Mouse (Mus musculus): ENCODE data around the gene Ube2e2. TPM values are rescaled to one million over a fixed set of nuclear protein-coding genes. Genes with fewer than 3 reads are reported as not detected.

Ube2e2 gene
- total and polyA plus RNA-seq, 3 experiments = not detected

DNA sequence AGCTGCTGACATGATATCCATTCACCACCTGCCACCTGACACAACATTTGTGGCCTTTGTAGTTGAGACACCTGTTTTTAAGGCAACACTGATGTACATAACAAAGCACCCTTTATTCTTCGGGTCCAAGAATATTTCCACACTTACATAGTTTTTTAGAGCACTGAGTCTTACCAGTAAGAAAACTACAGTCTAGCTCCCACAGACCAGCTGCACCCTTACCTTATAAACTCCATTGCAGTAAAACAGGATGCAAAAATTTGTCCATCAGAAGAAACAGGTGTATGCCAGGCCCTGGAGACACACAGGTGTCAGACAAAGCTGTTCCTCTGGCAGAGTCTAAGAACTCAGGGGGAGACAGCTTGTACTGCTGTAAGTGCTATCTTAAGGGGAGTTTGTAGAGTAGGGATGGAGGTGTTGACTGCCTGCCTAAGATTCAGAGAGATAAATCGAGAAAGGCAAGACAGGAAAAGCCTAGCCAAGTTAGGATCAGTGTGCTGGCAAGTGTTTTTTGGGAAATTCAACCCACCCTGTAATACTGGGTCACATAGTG lies 244.9 kb downstream of the Ube2e2 start:
- no peak overlapping the region for H3K27ac ChIP-seq (ENCODE audit: insufficient read depth, low read depth)
- no peak for DNase-seq (ENCODE audit: extremely low read depth)
- TF ChIP-seq ZMIZ1 (IDR thresholded peaks at IDR 0.05; ENCODE audit: low read depth, low read length) (no peak), MAZ (IDR thresholded peaks at IDR 0.05; ENCODE audit: low read depth, low read length) (no peak), CHD1 (IDR thresholded peaks at IDR 0.05; ENCODE audit: low read depth, low read length) (no peak), ZKSCAN1 (IDR thresholded peaks at IDR 0.05; ENCODE audit: borderline replicate concordance, low read depth, low read length) (no peak), E2F4 (IDR thresholded peaks at IDR 0.05; ENCODE audit: insufficient replicate concordance, low read depth, low read length) (no peak), TCF12 (IDR thresholded peaks at IDR 0.05; ENCODE audit: low read depth, low read length) (no peak), POLR2AphosphoS2 (IDR thresholded peaks at IDR 0.05; ENCODE audit: low read depth, low read length) (no peak), TBP (conservative IDR thresholded peaks at IDR 0.05; ENCODE audit: low read depth, low read length) (no peak), IRF4 (IDR thresholded peaks at IDR 0.05; ENCODE audit: low read depth, low read length) (no peak), SMC3 (IDR thresholded peaks at IDR 0.05; ENCODE audit: low read depth, low read length) (no peak)
- no peaks in the 10 kb centered on the region for H3K4me1 ChIP-seq (ENCODE audit: control insufficient read depth in 1 of 2, insufficient read depth in 2 of 2)
- no peaks in the 10 kb centered on the region for H3K9me3 ChIP-seq (replicated peaks; ENCODE audit: low read length)
- H3K79me2 ChIP-seq (replicated peaks; ENCODE audit: control insufficient read depth, extremely low read depth, insufficient read depth, poor library complexity, severe bottlenecking) = no peaks in the 10 kb centered on the region
- H3K4me3 ChIP-seq (replicated peaks in 1 of 3; ENCODE audit: low read depth in 2 of 3, low read length in 2 of 3, poor library complexity in 1 of 3) = no peak overlapping the region
- no peaks in the 10 kb centered on the region for H3K36me3 ChIP-seq (replicated peaks in 1 of 2; ENCODE audit: control insufficient read depth in 1 of 2, insufficient read depth in 1 of 2, low read length in 1 of 2)
- dilution Hi-C loops (cut with MboI; ENCODE audit: extremely low pct_ligation_motif_present, extremely low pct_unique_long_range_greater_than_20kb, low sequenced_read_pairs) = no loop called here
- no peaks in the 10 kb centered on the region for H3K27me3 ChIP-seq (replicated peaks)
- H3K9ac ChIP-seq (ENCODE audit: insufficient read depth, low read depth) = no peak overlapping the region
- in situ Hi-C loops (cut with MboI; ENCODE audit: low pct_ligation_motif_present, low pct_unique_long_range_greater_than_20kb, low sequenced_read_pairs) = no loop called here
- no peak overlapping the region for H3K4me2 ChIP-seq (ENCODE audit: insufficient read depth, low read depth, poor library complexity, severe bottlenecking)

DNA sequence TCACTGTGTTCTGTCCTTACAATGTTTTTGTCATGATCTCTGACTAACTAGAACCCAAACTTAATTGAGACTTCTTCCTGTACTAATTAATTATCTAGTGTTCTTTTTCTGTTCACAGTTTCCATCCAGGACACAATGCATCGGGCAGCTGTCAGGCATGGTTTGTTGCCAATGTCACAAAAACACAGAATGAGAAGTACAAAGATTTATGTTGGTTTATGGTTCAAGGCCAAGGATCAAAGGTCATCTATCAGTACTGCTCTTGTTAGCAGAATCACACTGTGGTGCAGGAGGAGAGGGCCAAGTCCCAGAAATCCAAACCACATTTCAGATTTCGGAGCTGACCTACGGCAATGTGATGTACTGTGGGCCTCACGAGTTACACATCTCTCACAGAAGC lies 252.4 kb downstream of the Ube2e2 start:
- H3K4me1 ChIP-seq (ENCODE audit: control insufficient read depth in 1 of 2, insufficient read depth in 2 of 2) = no peaks in the 10 kb centered on the region
- TF ChIP-seq SIN3A (IDR thresholded peaks at IDR 0.05; ENCODE audit: low read length) = no peak
- TF ChIP-seq MXI1 (IDR thresholded peaks at IDR 0.05; ENCODE audit: low read depth, low read length) = no peak
- TF ChIP-seq PAX5 (IDR thresholded peaks at IDR 0.05; ENCODE audit: low read length) = no peak
- no peak for TF ChIP-seq RCOR1 (conservative IDR thresholded peaks at IDR 0.05; ENCODE audit: low read depth, low read length)
- no peaks in the 10 kb centered on the region for H3K79me2 ChIP-seq (replicated peaks; ENCODE audit: control insufficient read depth, extremely low read depth, insufficient read depth, poor library complexity, severe bottlenecking)
- dilution Hi-C loops (cut with MboI; ENCODE audit: extremely low pct_ligation_motif_present, extremely low pct_unique_long_range_greater_than_20kb, low sequenced_read_pairs) (no loop called here), in situ Hi-C loops (cut with MboI; ENCODE audit: low pct_ligation_motif_present, low pct_unique_long_range_greater_than_20kb, low sequenced_read_pairs) (no loop called here)
- no peaks in the 10 kb centered on the region for H3K9me3 ChIP-seq (replicated peaks; ENCODE audit: low read length)
- no peaks in the 10 kb centered on the region for H3K27me3 ChIP-seq (replicated peaks)
- H3K4me2 ChIP-seq (ENCODE audit: insufficient read depth, low read depth, poor library complexity, severe bottlenecking) = no peak overlapping the region
- DNase-seq (ENCODE audit: extremely low read depth) = no peak
- no peak overlapping the region for H3K9ac ChIP-seq (ENCODE audit: insufficient read depth, low read depth)
- H3K4me3 ChIP-seq (replicated peaks in 1 of 3; ENCODE audit: low read depth in 2 of 3, low read length in 2 of 3, poor library complexity in 1 of 3) = no peak overlapping the region
- H3K27ac ChIP-seq (ENCODE audit: insufficient read depth, low read depth) = no peak overlapping the region
- no peaks in the 10 kb centered on the region for H3K36me3 ChIP-seq (replicated peaks in 1 of 2; ENCODE audit: control insufficient read depth in 1 of 2, insufficient read depth in 1 of 2, low read length in 1 of 2)

Measured in CH12.LX (cell line).